Mouse (Mus musculus) heart, postnatal 36 days (tissue): ENCODE data around the gene Alkbh6. TPM values are rescaled to one million over a fixed set of nuclear protein-coding genes. Genes with fewer than 3 reads are reported as not detected.

Experiments
- DNase-seq, 2 experiments: peaks; one replicate each; pipeline ENCODE4 v3.0.0; 2021 to 2022
- intact Hi-C: fragments of 180-260 bp; cut with DNase I; formaldehyde crosslinking; loops from one replicate; pipeline ENCODE4 v1.15.1; 2025
- total RNA-seq, 2 experiments: library from RNA; stranded (reverse); gene quantifications; 2 replicates each; pipeline ENCODE4 v1.2.3; 2021

Gene Alkbh6
- 10 to 100 TPM; 22.0 to 23.0 TPM for total RNA-seq

- intact Hi-C loops: no loop called here
- peak; percentile 86 to 87 for DNase-seq
Observed at GRCm38 (mm10) chr7:30308076-30309005, at the start of gene Alkbh6. Gene Alkbh6 (plus strand): TSS chr7:30308717.

- DNase-seq: no peak
- intact Hi-C loops: no loop called here
Observed at GRCm38 (mm10) chr7:30265041-30265440, 43.5 kb upstream of the Alkbh6 start.

GRCm38 (mm10) chr7:30265531-30265930 lies 43.0 kb upstream of the Alkbh6 start:
- intact Hi-C loops: no loop called here
- DNase-seq: no peak

DNA sequence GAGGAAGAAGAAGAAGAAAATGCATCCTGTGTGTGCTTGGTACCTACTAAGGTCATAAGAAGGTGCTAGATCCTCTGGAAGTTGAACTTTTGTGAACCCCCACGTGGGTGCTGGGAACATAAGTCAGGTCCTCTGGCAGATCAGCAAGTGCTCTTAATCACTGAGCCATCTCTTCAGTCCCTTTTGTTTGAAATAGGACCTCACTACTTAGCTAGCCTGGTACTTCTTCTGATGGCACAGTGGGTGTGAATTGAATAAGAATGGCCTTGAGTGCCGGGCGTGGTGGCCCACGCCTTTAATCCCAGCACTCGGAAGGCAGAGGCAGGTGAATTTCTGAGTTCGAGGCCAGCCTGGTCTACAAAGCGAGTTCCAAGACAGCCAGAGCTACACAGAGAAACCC lies 42.6 kb upstream of the Alkbh6 start:
- intact Hi-C loops: no loop called here
- no peak for DNase-seq

DNA sequence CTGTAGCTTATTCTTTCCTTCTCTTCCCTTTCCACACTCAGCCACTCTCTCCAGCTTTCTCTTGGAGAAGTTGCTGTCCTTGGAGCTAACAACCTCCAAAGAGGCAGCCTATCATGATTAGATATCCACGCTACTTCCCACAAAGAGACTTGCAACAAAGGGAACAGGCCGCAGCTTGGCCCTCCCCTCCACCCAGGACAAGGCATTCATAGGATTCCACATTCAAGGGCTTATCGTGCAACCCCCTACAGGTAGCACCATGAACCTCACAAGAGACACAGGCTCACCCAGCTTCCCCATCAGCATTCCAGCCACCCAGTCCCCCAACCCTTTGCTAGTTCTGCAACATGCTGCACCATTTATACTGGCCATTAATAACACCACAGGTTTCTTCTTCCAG lies 41.7 kb upstream of the Alkbh6 start:
- no peak for DNase-seq
- intact Hi-C loops: no loop called here

- intact Hi-C loops: no loop called here
- no peak for DNase-seq
Observed at GRCm38 (mm10) chr7:30269641-30270040, 38.9 kb upstream of the Alkbh6 start.

GRCm38 (mm10) chr7:30274383-30274782 lies 34.1 kb upstream of the Alkbh6 start:
- intact Hi-C loops: no loop called here
- no peak for DNase-seq

DNA sequence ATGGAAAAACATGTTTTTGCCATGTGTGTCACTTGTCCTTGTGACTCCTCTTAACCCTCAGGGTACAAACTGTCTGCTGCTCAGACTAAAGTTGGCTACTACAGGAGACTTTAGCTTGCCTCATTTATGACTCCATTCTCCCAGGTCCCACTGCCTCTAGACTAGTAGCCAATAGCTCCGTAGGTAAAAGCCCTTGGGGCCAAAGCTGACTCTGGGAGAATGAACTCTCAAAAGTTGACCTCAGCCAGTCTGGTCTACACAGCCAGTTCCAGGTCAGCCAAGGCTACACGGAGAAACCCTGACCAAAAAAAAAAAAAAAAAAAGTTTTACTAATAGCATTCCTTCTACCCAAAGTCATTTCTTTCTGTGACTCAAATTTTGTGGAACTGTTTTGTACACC lies 29.6 kb upstream of the Alkbh6 start:
- intact Hi-C loops: no loop called here
- no peak for DNase-seq

DNA sequence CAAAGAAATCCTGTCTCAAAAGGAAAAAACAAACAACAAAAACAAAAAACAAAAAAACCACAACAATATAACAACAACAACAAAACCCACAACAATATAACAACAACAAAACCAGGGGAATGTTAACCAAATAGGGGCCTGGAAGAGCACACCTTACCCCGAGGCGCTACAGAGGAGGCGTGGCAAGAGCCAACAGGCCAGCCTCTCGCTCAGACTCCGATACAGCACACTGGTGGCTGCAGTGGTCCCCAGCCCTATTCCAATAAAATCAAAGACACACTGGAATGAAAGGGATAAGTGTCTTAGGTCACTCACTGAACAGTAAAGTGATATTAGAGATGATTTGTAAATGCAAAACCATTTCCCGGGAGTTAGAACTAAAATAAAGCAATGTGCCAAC lies 29.0 kb upstream of the Alkbh6 start:
- no peak for DNase-seq
- intact Hi-C loops: no loop called here

DNA sequence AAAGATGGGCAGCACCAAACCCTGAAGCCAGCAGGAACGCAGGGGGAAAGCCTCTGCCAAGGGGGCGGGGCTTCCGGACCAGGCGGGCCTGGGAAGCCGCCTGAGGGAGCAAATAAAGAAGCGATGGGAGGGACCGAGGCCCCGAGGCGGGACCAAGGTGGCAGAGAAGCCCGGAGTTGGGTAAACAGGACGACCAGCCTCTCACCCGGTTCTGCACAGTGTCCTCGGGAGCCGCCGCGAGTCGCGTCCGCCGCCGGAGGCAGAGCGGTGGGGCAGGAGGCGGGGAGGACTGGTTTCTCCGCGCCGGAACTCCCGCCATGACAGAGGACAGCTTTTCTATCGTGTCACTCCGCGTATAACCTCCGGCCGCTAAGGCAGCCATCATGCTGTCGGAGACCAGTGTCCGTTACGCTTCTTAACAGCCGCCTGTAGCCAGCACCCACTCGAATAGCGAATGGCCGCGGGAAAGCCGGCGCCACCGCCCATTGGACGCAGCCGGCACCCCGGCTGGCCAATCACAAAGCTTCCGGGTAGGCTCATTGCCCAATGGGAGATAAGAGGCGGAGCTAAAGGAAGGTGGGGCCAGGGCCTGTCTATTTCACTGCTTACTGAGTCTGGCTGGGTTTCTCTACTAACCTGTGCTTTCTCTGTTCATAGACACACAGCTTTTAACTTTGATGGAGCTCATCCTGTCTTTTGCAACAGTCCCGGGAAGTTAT lies 28.4 kb upstream of the Alkbh6 start, which contains the start of the genes Thap8 and Wdr62:
Gene Thap8 (plus strand): TSS at position 144 of the 719 bp plus-strand sequence.
Gene Wdr62 (minus strand): TSS at position 469 of the 719 bp plus-strand sequence.
- intact Hi-C loops: loop anchor here (5.0 kb wide), 1 partner anchor 113 kb away; the partner anchor contains the start of gene Zfp146

GRCm38 (mm10) chr7:30280670-30281138 lies 27.8 kb upstream of the Alkbh6 start:
- peak; percentile 81 to 88 for DNase-seq
- intact Hi-C loops: loop anchor here (5.0 kb wide), 1 partner anchor 113 kb away; the partner anchor contains the start of gene Zfp146

More for the DNA sequence above, 28.4 kb upstream of the Alkbh6 start, which contains the start of the genes Thap8 and Wdr62:
- DNase-seq: peak; percentile 88 to 89

DNA sequence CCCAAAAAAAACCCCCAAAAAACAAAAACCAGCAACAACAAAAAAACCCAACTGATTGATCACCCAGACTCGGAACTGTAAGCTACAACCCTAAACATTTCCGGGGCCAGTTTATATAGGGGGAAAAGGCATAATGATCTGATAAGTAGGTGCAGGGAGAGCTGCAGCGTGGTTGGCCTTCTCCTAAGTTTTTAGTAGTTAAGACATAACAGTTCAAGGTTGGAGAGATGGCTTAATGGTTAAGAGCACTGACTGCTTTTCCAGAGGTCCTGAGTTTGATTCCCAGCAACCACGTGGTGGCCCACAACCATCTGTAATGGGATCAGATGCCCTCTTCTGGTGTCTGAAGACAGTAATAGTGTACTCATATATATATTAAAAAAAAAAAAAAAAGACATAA lies 27.0 kb upstream of the Alkbh6 start:
- DNase-seq: no peak
- intact Hi-C loops: loop anchor here (5.0 kb wide), 1 partner anchor 114 kb away; the partner anchor contains the start of gene Zfp146

DNA sequence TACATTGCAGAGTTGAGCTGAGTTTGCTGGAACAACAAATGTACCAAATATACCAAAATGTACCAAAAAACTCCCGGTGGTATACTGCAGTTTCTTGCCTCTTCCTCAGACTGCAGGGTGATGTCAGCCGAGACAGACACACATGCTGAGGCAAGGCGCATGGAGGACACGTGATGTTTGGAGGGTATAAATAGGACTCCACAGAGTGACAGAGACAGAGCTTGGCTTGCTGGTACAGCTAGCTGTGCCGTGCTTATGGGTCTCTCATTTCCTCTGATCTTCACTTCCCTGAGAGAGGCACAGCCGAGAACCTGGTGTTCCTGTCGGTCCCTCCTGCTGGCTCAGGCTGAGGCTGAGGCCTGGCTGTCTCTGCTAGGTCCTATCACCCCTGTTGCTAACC lies 25.8 kb upstream of the Alkbh6 start:
- DNase-seq: no peak
- intact Hi-C loops: loop anchor here (5.0 kb wide), 1 partner anchor 115 kb away; the partner anchor contains the start of gene Zfp146

- intact Hi-C loops: no loop called here
- DNase-seq: peak; percentile 29 to 30
Observed at GRCm38 (mm10) chr7:30286701-30287410, 21.7 kb upstream of the Alkbh6 start.

GRCm38 (mm10) chr7:30288046-30288445 lies 20.5 kb upstream of the Alkbh6 start:
- intact Hi-C loops: no loop called here
- DNase-seq: no peak

DNA sequence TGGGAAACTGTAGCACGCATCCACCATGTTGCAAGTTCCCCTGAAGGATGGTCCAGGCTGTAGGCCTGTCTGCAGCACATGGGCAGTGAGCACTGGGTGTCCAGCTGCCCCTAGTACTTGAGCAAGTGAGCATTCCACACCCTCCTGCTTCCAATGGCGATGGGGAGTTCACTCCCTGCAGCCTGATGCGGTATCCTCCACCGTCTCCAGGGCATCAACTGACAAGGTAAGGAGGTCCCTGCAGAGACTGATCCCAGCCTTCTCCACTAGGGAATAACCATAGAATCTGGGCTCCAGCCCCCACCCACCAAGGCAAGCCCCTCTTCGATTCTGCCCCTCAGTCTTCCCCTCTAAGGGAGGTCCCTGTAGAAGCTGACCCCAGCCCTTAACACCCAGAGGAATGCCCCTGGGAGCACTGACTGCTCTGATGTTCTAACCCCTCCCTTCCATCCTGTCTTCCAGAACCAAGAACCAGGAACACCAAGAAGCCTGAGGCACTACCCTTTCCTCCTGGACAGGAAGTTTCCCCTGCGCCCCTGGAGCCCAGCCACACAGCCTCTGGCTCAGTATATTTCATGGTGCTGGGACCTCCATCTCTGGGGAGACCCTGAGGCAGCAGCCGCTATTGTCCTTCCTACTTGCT lies 19.3 kb upstream of the Alkbh6 start:
- intact Hi-C loops: no loop called here
- no peak for DNase-seq

- intact Hi-C loops: no loop called here
- no peak for DNase-seq
Observed at GRCm38 (mm10) chr7:30289714-30290399, 18.7 kb upstream of the Alkbh6 start.

DNA sequence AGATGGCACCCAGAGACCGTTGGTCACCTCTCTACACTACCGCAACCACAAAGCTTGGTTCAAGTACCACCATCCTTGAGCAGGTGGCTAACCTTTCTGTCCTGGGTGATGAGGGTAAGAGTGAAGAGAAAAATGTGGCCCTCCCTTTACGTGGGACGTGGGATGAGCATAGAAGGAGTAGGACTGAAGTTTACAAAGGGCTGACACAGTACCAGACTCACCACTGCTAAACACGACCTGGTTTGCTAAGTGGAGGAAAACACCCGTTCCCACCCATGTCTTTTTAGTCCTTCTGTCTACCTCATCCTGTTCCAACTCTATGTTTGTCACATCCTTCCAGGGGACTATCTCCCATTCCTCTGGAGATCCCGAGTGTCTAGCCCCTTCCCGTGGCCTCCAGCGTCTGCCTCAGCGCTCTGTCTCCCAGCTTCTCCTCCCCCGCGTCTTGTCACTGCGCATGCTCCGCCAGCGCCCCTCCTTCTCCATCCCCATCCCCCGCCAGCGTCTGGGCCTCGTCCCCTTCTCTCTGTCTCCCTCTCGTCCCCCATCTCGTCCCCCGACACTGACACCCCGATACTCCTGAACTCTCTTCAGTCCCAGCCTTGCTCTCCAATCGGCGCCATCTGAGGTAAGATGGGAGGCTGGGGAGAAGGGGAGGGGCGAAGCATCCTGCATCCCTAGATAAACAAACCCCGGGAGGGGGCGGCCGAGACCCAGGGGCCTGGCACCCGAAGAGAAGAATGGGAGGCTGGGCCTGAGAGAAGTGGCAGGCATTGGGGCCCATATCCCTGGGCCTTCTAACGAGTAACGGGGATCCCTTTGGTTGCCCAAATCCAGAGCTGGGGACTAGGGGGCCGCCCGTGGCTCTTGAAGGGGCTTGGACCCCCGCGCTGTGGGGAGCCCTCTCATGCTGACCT lies 17.0 kb upstream of the Alkbh6 start, which contains the start of gene Clip3:
Gene Clip3 (plus strand): TSS at position 514 of the 917 bp plus-strand sequence.
- DNase-seq: peak; percentile 68 to 75
- intact Hi-C loops: no loop called here
